Mouse (Mus musculus) effector memory CD4-positive, alpha-beta T cell, adult 7 months (primary cell): ENCODE measurements around the gene Ckm. TPM values are rescaled to one million over a fixed set of nuclear protein-coding genes. Genes with fewer than 3 reads are reported as not detected.

Experiments
- polyA plus RNA-seq: library from polyadenylated mRNA; unstranded; fragments of 100-300 nt; shearing (Covaris generic); gene quantifications from one replicate; pipeline ENCODE4 v1.2.1, GENCODE M21; 2017

Ckm gene
- polyA plus RNA-seq = 0.18 TPM

GRCm38 (mm10) chr7:19404476-19404875 is at the start of gene Ckm:
Gene Ckm (plus strand): TSS chr7:19404776.

GRCm38 (mm10) chr7:19359299-19359891 is 45.2 kb upstream of the Ckm start, which contains the start of the genes Cd3eap and Ppp1r13l:
Gene Cd3eap (minus strand): TSS chr7:19359483.
Gene Ppp1r13l (plus strand): TSS chr7:19359749.

GRCm38 (mm10) chr7:19381377-19382165 is 23.0 kb upstream of the Ckm start, which contains the start of gene Ercc2:
Gene Ercc2 (plus strand): TSS chr7:19382010.

GRCm38 (mm10) chr7:19403731-19404296 is 762 bp upstream of the Ckm start, which contains the start of gene Klc3:
Gene Klc3 (minus strand): TSS chr7:19404104.

GRCm38 (mm10) chr7:19458591-19459111 is 54.1 kb downstream of the Ckm start, which contains the start of gene Mark4:
Gene Mark4 (minus strand): TSS chr7:19458821.

GRCm38 (mm10) chr7:19462884-19463381 is 58.4 kb downstream of the Ckm start, which contains the start of gene Exoc3l2:
Gene Exoc3l2 (plus strand): TSS chr7:19463331.

Other genes with a start within 250 kb of the Ckm start
- gene Gipr, start 238.6 kb upstream of the Ckm start, polyA plus RNA-seq = not detected
- 11.0 TPM for gene Eml2, start 228.4 kb upstream of the Ckm start, polyA plus RNA-seq
- gene Gpr4, start 192.2 kb upstream of the Ckm start, polyA plus RNA-seq = not detected
- 66.0 TPM for gene Opa3, start 176.4 kb upstream of the Ckm start, polyA plus RNA-seq
- 205 TPM for gene Vasp, start 133.0 kb upstream of the Ckm start, polyA plus RNA-seq
- 3.0 TPM for gene Ppm1n, start 124.7 kb upstream of the Ckm start, polyA plus RNA-seq
- gene Rtn2, start 122.2 kb upstream of the Ckm start, polyA plus RNA-seq = 0.50 TPM
- 39.6 TPM for gene Fosb, start 94.7 kb upstream of the Ckm start, polyA plus RNA-seq
- gene Ercc1, start 60.0 kb upstream of the Ckm start, polyA plus RNA-seq = 64.9 TPM
- gene Cd3eap, start 45.3 kb upstream of the Ckm start, polyA plus RNA-seq = 5.2 TPM
- 0.84 TPM for gene Ppp1r13l, start 45.0 kb upstream of the Ckm start, polyA plus RNA-seq
- gene Ercc2, start 22.8 kb upstream of the Ckm start, polyA plus RNA-seq = 8.5 TPM
- 4.7 TPM for gene Klc3, start 672 bp upstream of the Ckm start, polyA plus RNA-seq
- gene Mark4, start 54.0 kb downstream of the Ckm start, polyA plus RNA-seq = 6.2 TPM
- gene Exoc3l2, start 58.6 kb downstream of the Ckm start, polyA plus RNA-seq = not detected
- 3.8 TPM for gene Bloc1s3, start 103.6 kb downstream of the Ckm start, polyA plus RNA-seq
- 48.8 TPM for gene Trappc6a, start 103.6 kb downstream of the Ckm start, polyA plus RNA-seq
- gene Nkpd1, start 113.1 kb downstream of the Ckm start, polyA plus RNA-seq = not detected
- 15.6 TPM for gene Ppp1r37, start 158.3 kb downstream of the Ckm start, polyA plus RNA-seq
- 1.8 TPM for gene Zfp296, start 172.5 kb downstream of the Ckm start, polyA plus RNA-seq
- 105 TPM for gene Gemin7, start 172.8 kb downstream of the Ckm start, polyA plus RNA-seq
- 49.4 TPM for gene Clasrp, start 199.7 kb downstream of the Ckm start, polyA plus RNA-seq
- gene Relb, start 224.7 kb downstream of the Ckm start, polyA plus RNA-seq = 249 TPM